Mouse (Mus musculus) brain, embryonic 14.5 days (tissue): ENCODE data around the gene Dhh.

ENCODE experiments used
- CTCF ChIP-seq: fragments of 200-500 bp; IDR thresholded peaks from 2 replicates; pipeline ENCODE4 v1.5.1; 2012; ENCODE audit warnings: inconsistent platforms, mild to moderate bottlenecking, moderate library complexity, borderline replicate concordance; ENCODE audit not compliant: insufficient read depth, insufficient read length; ENCODE audit errors: extremely low read depth
- POLR2A ChIP-seq: fragments of 200-500 bp; IDR thresholded peaks from 2 replicates; pipeline ENCODE4 v1.6.1; 2012; ENCODE audit warnings: mild to moderate bottlenecking, inconsistent platforms, borderline replicate concordance; ENCODE audit not compliant: poor library complexity, insufficient read depth, insufficient read length, severe bottlenecking; ENCODE audit errors: extremely low read depth

- TF ChIP-seq CTCF (no peak), POLR2A (no peak)
These were observed 48.3 kb downstream of the Dhh start for GRCm38 (mm10) chr15:98849956-98850600.
